Mouse (Mus musculus): ENCODE measurements at regions not wholly inside any gene's neighbourhood (a gene's known extent, or its start where the extent isn't known, plus 50 kb on each side); places are given as distances from the start of the nearest gene placed in this dataset.

GRCm38 (mm10) chr7:88544393-88544792 lies 114.3 kb downstream of the Rab38 start:
- peak; percentile 59 for DNase-seq
- no peak overlapping the region for H3K27ac ChIP-seq (ENCODE audit: insufficient read depth, low read depth, low read length)
- WGBS: 6% methylated on average over 4 of the region's 4 CpGs
- no peaks in the 10 kb centered on the region for H3K36me3 ChIP-seq (ENCODE audit: control insufficient read depth, insufficient read depth, low read length)
- no peaks in the 10 kb centered on the region for H3K27me3 ChIP-seq (replicated peaks; ENCODE audit: control insufficient read depth, insufficient read depth, low read length)
- H3K4me1 ChIP-seq (ENCODE audit: control insufficient read depth, insufficient read depth, low read length): no peaks in the 10 kb centered on the region
- TF ChIP-seq CTCF (conservative IDR thresholded peaks at IDR 0.05; ENCODE audit: insufficient read depth, insufficient read length, low read depth, low read length) (no peak), POLR2A (IDR thresholded peaks at IDR 0.05; ENCODE audit: low read depth, low read length) (no peak)
- H3K4me3 ChIP-seq (ENCODE audit: insufficient read depth, low read depth, low read length): no peak overlapping the region

DNA sequence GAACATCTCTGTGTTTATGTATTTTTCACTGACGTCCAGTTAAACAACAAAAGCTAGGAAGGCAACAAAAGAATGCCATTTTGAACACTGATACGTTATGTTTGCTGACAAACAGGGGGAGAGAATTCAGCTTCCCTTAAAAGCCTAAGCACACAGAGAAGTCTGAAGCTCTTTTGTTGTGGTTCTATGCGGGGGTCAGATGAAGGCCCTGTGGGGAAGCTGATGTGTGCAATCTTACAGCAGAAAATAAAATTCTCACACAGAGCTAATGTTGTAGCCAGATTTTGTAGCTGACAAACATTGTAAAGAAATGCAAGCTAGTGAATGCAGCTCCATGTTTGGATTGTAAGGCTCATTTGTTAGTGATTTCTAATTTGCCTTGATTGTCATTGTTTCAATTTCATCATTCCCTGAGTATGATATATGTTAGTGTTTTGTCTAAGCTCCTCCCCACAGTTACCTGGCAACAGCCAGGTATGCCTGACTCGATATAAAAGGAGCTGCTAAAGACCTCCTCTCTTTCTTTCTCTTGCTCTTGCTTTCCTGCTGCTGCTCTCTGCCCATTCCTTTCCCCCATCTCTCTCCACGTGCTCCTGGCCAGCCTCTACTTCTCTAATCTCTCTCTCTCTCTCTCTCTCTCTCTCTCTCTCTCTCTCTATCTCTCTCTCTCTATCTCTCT lies 115.0 kb downstream of the Rab38 start:
- no peaks in the 10 kb centered on the region for H3K27me3 ChIP-seq (replicated peaks; ENCODE audit: control insufficient read depth, insufficient read depth, low read length)
- TF ChIP-seq POLR2A (IDR thresholded peaks at IDR 0.05; ENCODE audit: low read depth, low read length) (no peak), CTCF (conservative IDR thresholded peaks at IDR 0.05; ENCODE audit: insufficient read depth, insufficient read length, low read depth, low read length) (no peak)
- WGBS: 54% methylated on average over 5 of the region's 5 CpGs
- no peak overlapping the region for H3K27ac ChIP-seq (ENCODE audit: insufficient read depth, low read depth, low read length)
- H3K4me3 ChIP-seq (ENCODE audit: insufficient read depth, low read depth, low read length): no peak overlapping the region
- H3K4me1 ChIP-seq (ENCODE audit: control insufficient read depth, insufficient read depth, low read length): no peaks in the 10 kb centered on the region
- no peaks in the 10 kb centered on the region for H3K36me3 ChIP-seq (ENCODE audit: control insufficient read depth, insufficient read depth, low read length)
- DNase-seq: no peak

DNA sequence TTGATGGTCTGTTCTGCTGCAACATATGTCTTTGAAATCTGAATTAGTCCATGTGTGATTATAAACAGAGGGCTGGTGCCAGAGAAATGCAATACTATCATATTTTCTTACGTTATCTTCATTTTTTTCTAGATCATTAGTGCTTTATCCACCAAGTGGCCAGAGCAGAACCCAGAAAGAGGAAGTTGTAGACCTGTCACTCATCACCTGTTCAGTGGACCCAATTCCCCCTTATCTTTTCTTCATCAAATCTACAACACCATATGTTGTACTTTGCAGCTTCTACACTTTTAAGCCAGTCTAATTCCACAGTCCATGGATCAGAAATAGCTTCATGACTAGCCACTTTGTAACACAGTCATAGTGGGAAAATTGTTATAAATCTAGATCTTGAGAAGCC lies 145.0 kb downstream of the Rab38 start:
- no peaks in the 10 kb centered on the region for H3K27me3 ChIP-seq (replicated peaks; ENCODE audit: control insufficient read depth, insufficient read depth, low read length)
- no peak overlapping the region for H3K27ac ChIP-seq (ENCODE audit: insufficient read depth, low read depth, low read length)
- H3K4me3 ChIP-seq (ENCODE audit: insufficient read depth, low read depth, low read length): no peak overlapping the region
- no peak for DNase-seq
- WGBS: 79% methylated on average over 1 of the region's 1 CpGs
- no peak for TF ChIP-seq CTCF (conservative IDR thresholded peaks at IDR 0.05; ENCODE audit: insufficient read depth, insufficient read length, low read depth, low read length)
- TF ChIP-seq POLR2A (IDR thresholded peaks at IDR 0.05; ENCODE audit: low read depth, low read length): no peak
- no peaks in the 10 kb centered on the region for H3K36me3 ChIP-seq (ENCODE audit: control insufficient read depth, insufficient read depth, low read length)
- H3K4me1 ChIP-seq (ENCODE audit: control insufficient read depth, insufficient read depth, low read length): no peaks in the 10 kb centered on the region

DNA sequence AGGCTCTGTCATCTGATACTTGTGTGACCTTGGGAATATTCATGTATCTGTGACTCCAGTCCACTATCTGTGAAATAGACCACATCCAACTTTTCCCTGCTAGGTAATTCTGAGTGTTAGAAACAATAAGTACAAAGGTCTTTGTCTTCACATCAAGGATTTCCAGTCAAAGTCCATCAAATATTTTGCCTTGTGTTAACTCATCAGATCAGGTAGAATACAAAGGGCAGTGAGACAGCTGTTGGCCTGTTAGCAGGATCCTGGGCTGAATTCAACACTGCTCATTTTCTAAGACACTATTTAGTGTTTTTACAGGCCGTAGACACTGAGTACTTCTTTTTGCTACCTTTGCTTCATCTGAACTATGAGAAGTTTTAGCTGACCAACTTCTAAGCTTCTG lies 170.7 kb downstream of the Rab38 start:
- TF ChIP-seq POLR2A (IDR thresholded peaks at IDR 0.05; ENCODE audit: low read depth, low read length): no peak
- no peaks in the 10 kb centered on the region for H3K36me3 ChIP-seq (ENCODE audit: control insufficient read depth, insufficient read depth, low read length)
- no peaks in the 10 kb centered on the region for H3K4me1 ChIP-seq (ENCODE audit: control insufficient read depth, insufficient read depth, low read length)
- H3K27me3 ChIP-seq (replicated peaks; ENCODE audit: control insufficient read depth, insufficient read depth, low read length): no peaks in the 10 kb centered on the region
- H3K27ac ChIP-seq (ENCODE audit: insufficient read depth, low read depth, low read length): no peak overlapping the region
- H3K4me3 ChIP-seq (ENCODE audit: insufficient read depth, low read depth, low read length): no peak overlapping the region
- 59% methylated on average over 1 of the region's 1 CpGs for WGBS
- DNase-seq: peak; percentile 68
